Mouse (Mus musculus) stomach, adult 2 months (tissue): ENCODE measurements around the gene Mbnl3. TPM values are rescaled to one million over a fixed set of nuclear protein-coding genes. Genes with fewer than 3 reads are reported as not detected.

ENCODE experiments used
- polyA plus RNA-seq: library from polyadenylated mRNA; depleted of rRNA; stranded (reverse); fragments of >200 nt; gene quantifications from 2 replicates; pipeline ENCODE4 v1.2.3, GENCODE M21; 2012; rRNA removed

The Mbnl3 gene
- 1.5 and 1.8 TPM in 2 replicates for polyA plus RNA-seq

GRCm38 (mm10) chrX:51206432-51206831 is at the start of gene Mbnl3:
Mbnl3 (minus strand) TSS chrX:51206532.

Other genes with a start within 250 kb of the Mbnl3 start
- gene Rap2c, start 188.5 kb downstream of the Mbnl3 start, polyA plus RNA-seq, result 0.25 and 0.41 TPM in 2 replicates